Mouse (Mus musculus): ENCODE measurements around the gene Gm37240. TPM values are rescaled to one million over a fixed set of nuclear protein-coding genes. Genes with fewer than 3 reads are reported as not detected.

The Gm37240 gene
- polyA plus RNA-seq, 1 experiment from 2014 or later, result 3.3 TPM

DNA sequence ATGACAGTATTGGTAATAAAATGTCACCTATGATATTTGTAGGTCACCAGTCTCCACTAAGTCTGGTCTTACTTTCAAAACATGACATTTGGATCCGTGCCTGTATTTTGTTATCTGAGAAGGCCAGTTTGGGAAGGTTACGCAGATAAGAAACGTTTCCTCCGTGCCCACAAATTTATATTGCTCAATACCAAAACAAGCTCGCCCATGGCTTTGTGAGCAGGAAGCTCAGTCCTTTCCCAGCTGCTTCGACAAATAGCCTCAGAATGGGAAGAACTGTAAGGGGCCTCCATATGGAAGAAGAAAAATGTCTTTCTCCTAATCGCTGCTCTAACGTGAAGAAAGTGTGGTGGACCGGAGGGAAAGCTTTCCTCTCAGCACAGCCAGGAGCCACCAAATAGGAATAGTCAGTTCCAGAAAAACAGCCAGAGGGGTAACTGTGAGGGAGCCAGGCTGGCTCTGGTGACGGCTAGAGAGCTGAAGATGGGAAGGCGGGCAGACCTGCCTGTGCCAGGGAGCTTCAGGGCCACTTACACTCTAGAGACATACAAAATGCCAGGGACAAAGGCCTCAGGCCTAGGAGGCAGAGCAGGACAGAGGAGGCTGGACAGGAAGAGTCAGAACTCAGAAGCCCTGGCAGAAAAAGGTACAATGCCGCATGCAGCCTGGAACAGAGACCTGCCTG is 1431.4 kb downstream of the Gm37240 start:
- Histone ChIP-seq H3K4me3 (ENCODE audit: low read depth, low read length) (no peak overlapping the region), H3K27ac (ENCODE audit: low read depth, low read length) (no peak overlapping the region), H3K36me3 (ENCODE audit: control insufficient read depth, insufficient read depth) (peaks cover 32% of the 10 kb centered on the region), H3K4me2 (replicated peaks; ENCODE audit: low read depth) (no peak overlapping the region), H3K4me1 (replicated peaks; ENCODE audit: control insufficient read depth, insufficient read depth, low read length) (peaks cover 5% of the 10 kb centered on the region), H3K9ac (ENCODE audit: low read depth, low read length) (no peak overlapping the region), H3K9me3 (ENCODE audit: control insufficient read depth) (no peaks in the 10 kb centered on the region), H3K27me3 (replicated peaks; ENCODE audit: control insufficient read depth, insufficient read depth, low read length) (no peaks in the 10 kb centered on the region)
- 47% methylated on average over 12 of the region's 12 CpGs for WGBS
- ATAC-seq, result no peak
- TF ChIP-seq CTCF (IDR thresholded peaks at IDR 0.05; ENCODE audit: low read depth), result no peak

- WGBS, result 66% methylated on average over 3 of the region's 3 CpGs
- no peak overlapping the region for H3K27ac ChIP-seq (ENCODE audit: low read depth, low read length)
- H3K9me3 ChIP-seq (ENCODE audit: control insufficient read depth), result no peaks in the 10 kb centered on the region
- no peak overlapping the region for H3K4me2 ChIP-seq (replicated peaks; ENCODE audit: low read depth)
- no peak overlapping the region for H3K4me3 ChIP-seq (ENCODE audit: low read depth, low read length)
- no peak overlapping the region for H3K9ac ChIP-seq (ENCODE audit: low read depth, low read length)
- ATAC-seq, result no peak
- H3K27me3 ChIP-seq (replicated peaks; ENCODE audit: control insufficient read depth, insufficient read depth, low read length), result no peaks in the 10 kb centered on the region
- no peaks in the 10 kb centered on the region for H3K4me1 ChIP-seq (replicated peaks; ENCODE audit: control insufficient read depth, insufficient read depth, low read length)
- TF ChIP-seq CTCF (IDR thresholded peaks at IDR 0.05; ENCODE audit: low read depth), result no peak
- peaks cover 46% of the 10 kb centered on the region for H3K36me3 ChIP-seq (ENCODE audit: control insufficient read depth, insufficient read depth)
Measured at GRCm38 (mm10) chr3:84450651-84451050, 1436.7 kb downstream of the Gm37240 start.

- Histone ChIP-seq H3K4me2 (replicated peaks; ENCODE audit: low read depth) (no peak overlapping the region), H3K4me1 (replicated peaks; ENCODE audit: control insufficient read depth, insufficient read depth, low read length) (no peaks in the 10 kb centered on the region), H3K9me3 (ENCODE audit: control insufficient read depth) (no peaks in the 10 kb centered on the region), H3K27me3 (replicated peaks; ENCODE audit: control insufficient read depth, insufficient read depth, low read length) (no peaks in the 10 kb centered on the region), H3K9ac (ENCODE audit: low read depth, low read length) (no peak overlapping the region), H3K27ac (ENCODE audit: low read depth, low read length) (no peak overlapping the region), H3K4me3 (ENCODE audit: low read depth, low read length) (no peak overlapping the region), H3K36me3 (ENCODE audit: control insufficient read depth, insufficient read depth) (peaks cover 53% of the 10 kb centered on the region)
- TF ChIP-seq CTCF (IDR thresholded peaks at IDR 0.05; ENCODE audit: low read depth), result no peak
- no peak for ATAC-seq
- 84% methylated on average over 9 of the region's 9 CpGs for WGBS
Measured at GRCm38 (mm10) chr3:84449015-84449414, 1438.3 kb downstream of the Gm37240 start.

GRCm38 (mm10) chr3:84447803-84448202 is 1439.5 kb downstream of the Gm37240 start:
- Histone ChIP-seq H3K27ac (ENCODE audit: low read depth, low read length) (no peak overlapping the region), H3K27me3 (replicated peaks; ENCODE audit: control insufficient read depth, insufficient read depth, low read length) (no peaks in the 10 kb centered on the region), H3K9ac (ENCODE audit: low read depth, low read length) (no peak overlapping the region), H3K4me3 (ENCODE audit: low read depth, low read length) (no peak overlapping the region), H3K4me1 (replicated peaks; ENCODE audit: control insufficient read depth, insufficient read depth, low read length) (no peaks in the 10 kb centered on the region), H3K4me2 (replicated peaks; ENCODE audit: low read depth) (no peak overlapping the region), H3K36me3 (ENCODE audit: control insufficient read depth, insufficient read depth) (peaks cover 49% of the 10 kb centered on the region), H3K9me3 (ENCODE audit: control insufficient read depth) (no peaks in the 10 kb centered on the region)
- no peak for ATAC-seq
- WGBS, result 85% methylated on average over 5 of the region's 5 CpGs
- no peak for TF ChIP-seq CTCF (IDR thresholded peaks at IDR 0.05; ENCODE audit: low read depth)

MicroRNA genes within 50 kb of the gene (microRNA counts, 519-probe panel; counts per million panel counts)
- microRNA mmu-miR-466k, result not detected

Small RNA genes lying within 50 kb of the gene (microRNA-seq; reads per million reads assigned to microRNA genes)
- gene Mir466k, result not detected

Other genes with a start within 250 kb of the Gm37240 start
- gene Fam160a1, start 70.2 kb downstream of the Gm37240 start, polyA plus RNA-seq (2015; fragmentation: Nextera tagmentation; extraction: Ambion mirVana), result 2.3 and 2.6 TPM in 2 replicates
- 2.6 and 3.3 TPM in 2 replicates for gene Glt28d2, start within 50 bp of the Gm37240 start, polyA plus RNA-seq (2015; fragmentation: Nextera tagmentation; extraction: Ambion mirVana)
- 37.4 and 37.7 TPM in 2 replicates for gene Sh3d19, start 83.6 kb upstream of the Gm37240 start, polyA plus RNA-seq (2015; fragmentation: Nextera tagmentation; extraction: Ambion mirVana)
- 0.12 TPM in 1 of 2 replicates, not detected in the other for gene Prss48, start 115.0 kb upstream of the Gm37240 start, polyA plus RNA-seq (2015; fragmentation: Nextera tagmentation; extraction: Ambion mirVana)

Measured in intestine, postnatal 0 days (tissue).